Mouse (Mus musculus) C2C12 (cell line): ENCODE results near the gene Sox5. TPM values are rescaled to one million over a fixed set of nuclear protein-coding genes. Genes with fewer than 3 reads are reported as not detected.

Experiments used
- H3K27me3 ChIP-seq: one replicate; pipeline ENCODE4 v1.6.1; 2011; ENCODE audit not compliant: control insufficient read depth, insufficient read depth, insufficient read length
- H3K36me3 ChIP-seq: one replicate; pipeline ENCODE4 v1.6.1; 2011; ENCODE audit not compliant: control insufficient read depth, insufficient read depth
- H3K4me3 ChIP-seq: one replicate; pipeline ENCODE4 v1.5.1; 2011; ENCODE audit warnings: mild to moderate bottlenecking, control low read depth; ENCODE audit not compliant: poor library complexity, insufficient read depth, severe bottlenecking
- H3K79me2 ChIP-seq: one replicate; pipeline ENCODE4 v1.6.1; 2011; ENCODE audit not compliant: control insufficient read depth, insufficient read depth
- H3K79me3 ChIP-seq: one replicate; pipeline ENCODE4 v1.6.1; 2011; ENCODE audit warnings: low read depth, control low read depth
- H3ac ChIP-seq: one replicate; pipeline ENCODE3; 2011; ENCODE audit warnings: low read depth; ENCODE audit not compliant: control insufficient read depth, insufficient read length
- CEBPB ChIP-seq: IDR thresholded peaks from one replicate; pipeline ENCODE4 v1.6.1; 2011; ENCODE audit warnings: low read depth, mild to moderate bottlenecking, control low read depth, moderate library complexity
- CTCF ChIP-seq: IDR thresholded peaks from one replicate; pipeline ENCODE4 v1.5.1; 2011; ENCODE audit not compliant: control insufficient read depth, insufficient read depth, insufficient read length
- FOSL1 ChIP-seq: IDR thresholded peaks from one replicate; pipeline ENCODE4 v1.8.0; 2011; ENCODE audit warnings: mild to moderate bottlenecking, low read length; ENCODE audit not compliant: poor library complexity, insufficient read depth, severe bottlenecking
- MAX ChIP-seq: IDR thresholded peaks from one replicate; pipeline ENCODE4 v1.6.1; 2011; ENCODE audit warnings: mild to moderate bottlenecking, control low read depth
- MYOD1 ChIP-seq: IDR thresholded peaks from one replicate; pipeline ENCODE4 v1.6.1; 2011; ENCODE audit warnings: low read depth; ENCODE audit not compliant: control insufficient read depth, insufficient read length
- MYOG ChIP-seq: IDR thresholded peaks from one replicate; pipeline ENCODE4 v1.6.1; 2011; ENCODE audit not compliant: control insufficient read depth, insufficient read length; ENCODE audit errors: extremely low read depth
- USF1 ChIP-seq: IDR thresholded peaks from one replicate; pipeline ENCODE4 v1.6.1; 2011; ENCODE audit warnings: low read depth, mild to moderate bottlenecking, control low read depth, moderate library complexity
- polyA plus RNA-seq: library from polyadenylated mRNA; unstranded; fragments of >200 nt; fragmentation: generic; extraction: Trizol; gene quantifications from one replicate; pipeline ENCODE4 v1.2.1, GENCODE M21; 2012; ENCODE audit warnings: missing spikeins

Sox5 gene
- polyA plus RNA-seq, 1 experiment, result 0.07 TPM

GRCm38 (mm10) chr6:144504197-144504551 lies 277.6 kb downstream of the Sox5 start:
- TF ChIP-seq MYOG, result no peak
- no peak overlapping the region for H3ac ChIP-seq
- no peaks in the 10 kb centered on the region for H3K79me2 ChIP-seq
- H3K4me3 ChIP-seq, result no peak overlapping the region
- H3K36me3 ChIP-seq, result no peaks in the 10 kb centered on the region
- no peaks in the 10 kb centered on the region for H3K27me3 ChIP-seq
- H3K79me3 ChIP-seq, result no peaks in the 10 kb centered on the region

GRCm38 (mm10) chr6:144503399-144504196 lies 278.2 kb downstream of the Sox5 start:
- H3K79me2 ChIP-seq, result no peaks in the 10 kb centered on the region
- no peak overlapping the region for H3K4me3 ChIP-seq
- H3K79me3 ChIP-seq, result no peaks in the 10 kb centered on the region
- TF ChIP-seq CTCF (no peak), USF1 (no peak), MAX (no peak), MYOG (no peak), CEBPB (no peak), FOSL1 (no peak), MYOD1 (no peak)
- H3K27me3 ChIP-seq, result no peaks in the 10 kb centered on the region
- no peak overlapping the region for H3ac ChIP-seq
- H3K36me3 ChIP-seq, result no peaks in the 10 kb centered on the region

GRCm38 (mm10) chr6:144501439-144501838 lies 280.3 kb downstream of the Sox5 start:
- H3K4me3 ChIP-seq, result no peak overlapping the region
- H3K27me3 ChIP-seq, result no peaks in the 10 kb centered on the region
- H3K36me3 ChIP-seq, result no peaks in the 10 kb centered on the region
- H3K79me3 ChIP-seq, result no peaks in the 10 kb centered on the region
- no peak overlapping the region for H3ac ChIP-seq
- TF ChIP-seq USF1, result no peak
- TF ChIP-seq MAX, result no peak
- no peak for TF ChIP-seq CEBPB
- no peak for TF ChIP-seq CTCF
- TF ChIP-seq MYOD1, result no peak
- no peak for TF ChIP-seq MYOG
- TF ChIP-seq FOSL1, result no peak
- H3K79me2 ChIP-seq, result no peaks in the 10 kb centered on the region

- TF ChIP-seq CTCF, result no peak
- TF ChIP-seq FOSL1, result no peak
- no peak for TF ChIP-seq MAX
- TF ChIP-seq CEBPB, result no peak
- no peak for TF ChIP-seq MYOG
- TF ChIP-seq USF1, result no peak
- no peak for TF ChIP-seq MYOD1
- Histone ChIP-seq H3K27me3 (no peaks in the 10 kb centered on the region), H3K36me3 (no peaks in the 10 kb centered on the region), H3K79me3 (no peaks in the 10 kb centered on the region), H3K79me2 (no peaks in the 10 kb centered on the region), H3ac (no peak overlapping the region), H3K4me3 (no peak overlapping the region)
These were observed 283.6 kb downstream of the Sox5 start for GRCm38 (mm10) chr6:144498177-144498576.

GRCm38 (mm10) chr6:144491761-144492415 lies 289.9 kb downstream of the Sox5 start:
- TF ChIP-seq FOSL1, result no peak
- TF ChIP-seq MYOD1, result no peak
- no peak for TF ChIP-seq CTCF
- TF ChIP-seq MAX, result no peak
- no peak for TF ChIP-seq USF1
- TF ChIP-seq MYOG, result no peak
- no peak for TF ChIP-seq CEBPB
- Histone ChIP-seq H3K79me2 (no peaks in the 10 kb centered on the region), H3K27me3 (no peaks in the 10 kb centered on the region), H3K36me3 (no peaks in the 10 kb centered on the region), H3K79me3 (no peaks in the 10 kb centered on the region), H3ac (no peak overlapping the region), H3K4me3 (no peak overlapping the region)

- Histone ChIP-seq H3K79me3 (no peaks in the 10 kb centered on the region), H3ac (no peak overlapping the region), H3K36me3 (no peaks in the 10 kb centered on the region), H3K4me3 (no peak overlapping the region), H3K27me3 (no peaks in the 10 kb centered on the region), H3K79me2 (no peaks in the 10 kb centered on the region)
- TF ChIP-seq USF1 (no peak), FOSL1 (no peak), MYOG (no peak), MYOD1 (no peak), MAX (no peak), CEBPB (no peak), CTCF (no peak)
These were observed 290.9 kb downstream of the Sox5 start for GRCm38 (mm10) chr6:144490896-144491295.
